Mouse (Mus musculus) heart, embryonic 14.5 days (tissue): ENCODE measurements around the gene Lrg1. TPM values are rescaled to one million over a fixed set of nuclear protein-coding genes. Genes with fewer than 3 reads are reported as not detected.

ENCODE experiments used
- ATAC-seq: fragments of 200-750 bp; cut with Nextera tagmentation; 2 replicates; pipeline ENCODE4 v1.8.0; 2017; ENCODE audit warnings: low read depth, moderate TSS enrichment; ENCODE audit not compliant: insufficient number of reproducible peaks, insufficient read depth, low FRiP score
- H3K27ac ChIP-seq, 2 experiments: fragments of 200-500 bp in 1 of 2; fragments of 300-500 bp in 1 of 2; sonication (generic) in 1 of 2; replicated peaks in 1 of 2; 2 replicates each; pipeline ENCODE4 v1.5.1; 2012 to 2014; ENCODE audit warnings: low read depth in 2 of 2, low read length in 2 of 2, control low read depth in 1 of 2, mild to moderate bottlenecking in 1 of 2, mixed read lengths in 1 of 2; ENCODE audit not compliant: control insufficient read depth in 1 of 2, insufficient read depth in 1 of 2
- H3K27me3 ChIP-seq: fragments of 300-500 bp; sonication (generic); 2 replicates; pipeline ENCODE4 v1.6.1; 2014; ENCODE audit warnings: mild to moderate bottlenecking, low read length, control low read depth; ENCODE audit not compliant: control insufficient read depth, insufficient read depth
- H3K36me3 ChIP-seq: fragments of 300-500 bp; sonication (generic); 2 replicates; pipeline ENCODE4 v1.6.1; 2014; ENCODE audit warnings: mild to moderate bottlenecking, control low read depth, low read length, mixed read lengths; ENCODE audit not compliant: control insufficient read depth, insufficient read depth
- H3K4me1 ChIP-seq, 2 experiments: fragments of 200-500 bp in 1 of 2; fragments of 300-500 bp in 1 of 2; sonication (generic) in 1 of 2; 2 replicates each; pipeline ENCODE4 v1.6.1; 2012 to 2014; ENCODE audit warnings: low read length in 2 of 2, control low read depth in 1 of 2, mixed read lengths in 1 of 2; ENCODE audit not compliant: control insufficient read depth in 2 of 2, insufficient read depth in 2 of 2
- H3K4me2 ChIP-seq: fragments of 300-500 bp; sonication (generic); 2 replicates; pipeline ENCODE4 v1.6.1; 2014; ENCODE audit warnings: mild to moderate bottlenecking, low read length
- H3K4me3 ChIP-seq, 2 experiments: fragments of 200-500 bp in 1 of 2; fragments of 300-500 bp in 1 of 2; sonication (generic) in 1 of 2; 2 replicates each; pipeline ENCODE4 v1.5.1; 2012 to 2014; ENCODE audit warnings: low read length in 2 of 2, mild to moderate bottlenecking in 2 of 2, control low read depth in 1 of 2, low read depth in 1 of 2, moderate library complexity in 1 of 2; ENCODE audit not compliant: control insufficient read depth in 1 of 2, insufficient read depth in 1 of 2
- H3K9ac ChIP-seq: fragments of 300-500 bp; sonication (generic); 2 replicates; pipeline ENCODE4 v1.6.1; 2014; ENCODE audit warnings: mild to moderate bottlenecking, low read length
- H3K9me3 ChIP-seq: fragments of 300-500 bp; sonication (generic); 2 replicates; pipeline ENCODE4 v1.6.1; 2016; ENCODE audit warnings: low read length, control low read depth; ENCODE audit not compliant: control insufficient read depth
- WGBS: fragments of 180-500 bp; shearing (Covaris S2); extraction: QIAGEN DNeasy Blood & Tissue Kit; methylation state at CpG from one replicate; pipeline ENCODE4 v1.1.7; 2014; 5-methylcytosine and 5-hydroxymethylcytosine counted together
- polyA plus RNA-seq: library from polyadenylated mRNA; unstranded; fragments of >200 nt; fragmentation: Nextera tagmentation; extraction: Ambion mirVana; gene quantifications from 2 replicates; pipeline ENCODE4 v1.2.1, GENCODE M21; 2014

Lrg1 gene
- polyA plus RNA-seq, 1 experiment from 2014 or later = 0.32 TPM

DNA sequence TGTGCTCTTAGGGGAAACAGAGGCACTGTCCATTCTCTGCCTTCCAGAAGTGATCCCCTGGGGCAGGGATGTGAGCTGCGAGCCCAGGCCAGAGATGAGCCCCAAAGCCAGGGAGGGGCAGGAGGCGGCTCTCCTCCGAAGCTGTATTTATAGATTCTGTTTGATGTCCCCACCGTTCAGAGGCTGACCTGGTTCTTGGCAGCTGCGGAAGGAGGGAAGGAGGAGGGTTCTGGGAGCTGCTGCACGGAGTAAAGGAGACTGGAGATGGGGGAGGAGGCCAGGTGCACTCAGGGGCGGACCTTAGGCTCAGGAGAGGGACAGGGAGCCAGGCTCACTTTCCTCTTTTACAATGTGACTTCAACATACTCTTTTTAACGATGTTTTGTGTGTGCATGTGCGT is 24.3 kb upstream of the Lrg1 start:
- Histone ChIP-seq H3K4me3 (no peak overlapping the region), H3K27ac (no peak overlapping the region), H3K4me1 (peaks cover 3 to 13% of the 10 kb centered on the region in 2 experiments; a peak in 3 of 4 replicates), H3K36me3 (no peaks in the 10 kb centered on the region), H3K4me2 (no peak overlapping the region), H3K9me3 (no peaks in the 10 kb centered on the region), H3K27me3 (peaks cover 100% of the 10 kb centered on the region), H3K9ac (no peak overlapping the region)
- ATAC-seq = no peak
- 13% methylated on average over 9 of the region's 9 CpGs for WGBS

DNA sequence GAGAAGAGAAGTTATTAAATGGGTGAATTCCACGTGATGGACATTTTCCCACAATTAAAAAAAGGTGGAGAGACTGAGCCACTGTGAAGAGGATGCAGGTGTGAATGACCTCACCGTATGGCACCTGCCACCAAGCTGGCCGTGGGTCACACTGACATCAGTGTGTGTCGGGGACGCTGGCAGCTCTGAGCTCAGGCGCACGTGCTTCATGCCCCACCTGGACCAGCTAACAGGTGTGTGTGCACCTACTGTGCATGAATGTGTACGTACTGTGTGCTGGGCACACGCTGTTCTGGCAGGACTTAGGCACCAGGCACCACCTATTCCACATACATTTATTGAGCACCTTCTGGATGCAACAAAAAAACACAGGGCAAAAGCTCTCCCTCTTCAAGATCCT is 22.7 kb upstream of the Lrg1 start:
- Histone ChIP-seq H3K4me3 (no peak overlapping the region), H3K36me3 (no peaks in the 10 kb centered on the region), H3K9ac (no peak overlapping the region), H3K4me2 (no peak overlapping the region), H3K4me1 (peaks cover 3 to 18% of the 10 kb centered on the region in 2 experiments; a peak in 3 of 4 replicates), H3K9me3 (no peaks in the 10 kb centered on the region), H3K27ac (no peak overlapping the region), H3K27me3 (peaks cover 100% of the 10 kb centered on the region)
- WGBS = 67% methylated on average over 9 of the region's 9 CpGs
- ATAC-seq = no peak

DNA sequence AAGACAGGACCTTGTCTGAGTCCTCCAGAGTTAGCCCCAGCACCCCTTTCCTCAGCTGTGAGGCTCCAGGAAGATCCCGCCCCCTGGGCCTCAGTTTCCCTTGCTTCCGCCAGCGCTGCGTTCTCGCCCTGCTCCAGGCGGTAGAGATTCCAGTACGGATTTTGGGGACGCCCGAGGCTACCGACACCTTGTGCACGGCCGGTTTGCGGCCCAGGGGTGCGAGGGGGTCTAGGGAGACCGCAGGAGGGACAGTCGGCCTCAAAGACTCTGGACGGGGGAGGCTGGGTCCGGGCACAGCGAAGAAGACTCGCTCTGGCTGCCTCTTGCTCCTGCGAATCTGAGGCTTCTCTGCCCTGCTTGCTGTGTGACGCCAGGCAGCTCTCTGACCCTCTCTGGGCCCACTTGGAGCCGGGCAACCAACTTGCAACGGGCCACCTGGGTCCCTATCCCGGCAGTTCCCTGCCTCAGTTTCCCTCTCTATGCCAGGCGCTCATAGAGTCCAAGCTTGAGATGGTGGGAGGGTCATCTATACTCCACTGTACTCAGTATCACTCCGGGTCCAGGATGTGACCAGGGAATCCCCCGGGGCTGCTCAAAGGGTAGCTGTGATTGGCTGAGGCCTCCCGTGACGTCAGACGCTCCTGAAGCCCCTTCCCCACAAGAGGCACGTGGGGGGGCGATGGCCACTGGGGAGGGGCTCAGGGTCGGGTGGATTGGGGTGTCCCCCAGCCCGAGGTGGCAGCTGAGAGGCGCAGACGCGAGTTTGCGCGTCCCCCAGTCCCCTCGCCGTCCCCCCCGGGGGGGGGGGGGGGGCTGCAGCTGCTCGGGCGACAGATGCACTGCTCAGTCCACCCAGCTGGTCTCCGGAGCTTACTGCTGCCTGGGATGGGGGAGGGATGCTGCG is 20.2 kb upstream of the Lrg1 start:
- ATAC-seq = no peak
- H3K9ac ChIP-seq = 0 out of 2 replicates have a peak overlapping the region, but pooled peaks have one; percentile 8
- H3K36me3 ChIP-seq = no peaks in the 10 kb centered on the region
- peaks cover 94% of the 10 kb centered on the region for H3K27me3 ChIP-seq
- no peaks in the 10 kb centered on the region for H3K9me3 ChIP-seq
- no peak overlapping the region for H3K27ac ChIP-seq
- H3K4me2 ChIP-seq = peak overlapping the region; percentile 60
- WGBS = under 1% methylated on average over 41 of the region's 47 CpGs
- peak overlapping the region; percentile 26 to 27; a peak in 3 of 4 replicates for H3K4me3 ChIP-seq
- peaks cover 4 to 18% of the 10 kb centered on the region in 2 experiments; a peak in 3 of 4 replicates for H3K4me1 ChIP-seq

DNA sequence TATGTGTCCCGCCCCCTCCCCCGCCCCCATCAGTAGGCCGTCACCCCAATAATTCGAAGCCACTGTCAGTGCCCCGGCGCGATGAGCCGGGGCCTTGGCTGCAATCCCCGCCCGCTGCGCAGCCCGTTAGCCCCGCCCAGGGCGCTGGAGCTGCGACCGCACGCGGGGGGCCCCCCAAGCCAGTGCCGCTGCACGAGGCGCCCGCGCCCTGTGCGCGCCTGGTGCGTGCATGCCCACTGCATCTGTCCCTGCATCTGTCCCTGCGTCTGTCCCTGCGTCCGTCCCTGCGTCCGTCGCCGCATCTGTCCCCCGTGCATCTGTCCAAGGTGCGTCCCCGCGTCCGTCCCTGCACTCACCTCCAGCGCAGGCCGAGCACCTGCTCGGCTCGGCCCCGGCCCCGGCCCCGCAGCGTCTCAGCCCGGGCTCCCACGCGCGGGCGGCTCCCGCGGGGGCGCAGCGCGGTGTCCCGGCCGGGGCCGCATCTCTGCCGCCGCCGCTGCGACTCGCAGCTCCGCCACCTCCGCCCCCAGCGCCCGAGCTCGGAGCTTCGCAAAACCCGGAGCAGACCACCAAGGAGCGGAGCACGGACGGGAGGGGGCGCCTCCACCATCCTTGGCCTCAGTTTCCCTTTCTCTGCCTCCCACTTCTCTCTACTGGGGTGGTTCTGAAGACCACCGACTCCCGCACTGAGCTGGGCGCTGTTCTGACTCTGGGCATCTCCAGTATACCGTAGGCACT is 18.2 kb upstream of the Lrg1 start, which contains the start of gene Sema6b:
Gene Sema6b, minus strand, starts transcription at position 486 of the 738 bp plus-strand sequence.
- H3K4me3 ChIP-seq = peak within 1 kb of the TSS; percentile 50 to 67
- H3K27me3 ChIP-seq = peaks cover 81% of the 10 kb centered on the region
- ATAC-seq = no peak
- peak within 1 kb of the TSS; percentile 99 for H3K4me2 ChIP-seq
- H3K27ac ChIP-seq = no peak within 1 kb of the TSS
- H3K4me1 ChIP-seq = peaks cover 4 to 18% of the 10 kb centered on the region in 2 experiments; a peak in 3 of 4 replicates
- WGBS = 1% methylated on average over 75 of the region's 79 CpGs
- no peaks in the 10 kb centered on the region for H3K9me3 ChIP-seq
- peak within 1 kb of the TSS; percentile 62 for H3K9ac ChIP-seq
- no peaks in the 10 kb centered on the region for H3K36me3 ChIP-seq

DNA sequence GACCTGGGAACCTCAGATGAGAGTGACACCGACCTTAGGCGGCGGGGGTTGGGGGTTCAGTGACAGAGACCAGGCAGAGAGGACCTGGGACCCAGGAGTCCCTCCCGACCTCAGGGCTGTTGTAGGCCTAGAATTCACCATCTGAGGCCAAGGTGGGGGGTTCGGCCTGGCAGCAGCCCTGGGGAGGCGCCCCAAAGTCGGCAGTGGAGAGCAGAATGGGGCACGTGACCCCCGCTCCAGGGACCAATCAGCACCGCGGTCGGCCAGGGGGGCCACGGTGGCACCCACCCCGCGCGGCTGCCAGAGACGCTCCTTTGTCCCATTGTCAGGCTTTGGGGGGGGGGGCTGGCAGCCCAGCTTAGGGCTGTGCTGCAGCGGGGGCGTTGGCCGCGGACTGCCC is 17.6 kb upstream of the Lrg1 start:
- WGBS = 8% methylated on average over 21 of the region's 21 CpGs

DNA sequence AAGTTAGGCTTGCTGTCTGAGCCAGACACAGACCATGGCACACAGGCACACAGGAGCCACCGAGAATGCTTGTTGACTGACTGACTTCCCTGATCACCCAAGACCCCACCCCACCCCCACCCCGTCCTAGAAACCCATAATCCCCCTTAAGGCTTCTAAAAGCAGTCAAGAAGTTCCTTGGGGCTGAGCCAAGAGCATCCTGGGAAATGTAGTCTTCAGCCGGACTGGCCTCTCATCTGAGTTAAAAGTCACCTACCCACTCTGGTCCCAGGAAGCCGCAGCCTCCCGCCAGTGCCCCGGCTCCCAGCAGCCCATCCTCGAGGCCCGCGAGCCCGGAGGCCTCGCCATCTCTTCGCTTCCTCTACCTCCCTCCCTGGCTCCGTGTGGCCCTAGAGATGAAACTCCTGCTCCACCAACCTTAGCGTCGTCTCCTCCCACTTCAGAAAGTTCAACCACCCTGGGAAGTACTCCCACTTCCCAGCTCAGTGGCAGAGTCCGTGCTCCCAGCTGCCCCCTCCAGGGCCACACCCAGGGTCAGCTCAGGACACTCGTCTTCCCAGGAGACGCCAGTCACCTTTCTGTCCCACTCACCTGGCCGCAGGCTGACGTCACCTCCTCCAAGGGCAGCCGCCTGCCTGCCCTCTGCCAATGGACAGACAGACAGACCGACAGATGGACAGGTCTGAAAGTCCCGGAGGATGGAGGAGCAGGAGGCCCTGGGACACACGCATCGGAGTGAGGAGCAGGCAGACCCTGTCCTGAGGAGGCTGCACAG is 16.2 kb upstream of the Lrg1 start:
- Histone ChIP-seq H3K9me3 (no peaks in the 10 kb centered on the region), H3K36me3 (no peaks in the 10 kb centered on the region)
- no peak for ATAC-seq

More for the DNA sequence above, 17.6 kb upstream of the Lrg1 start:
- Histone ChIP-seq H3K27ac (no peak overlapping the region), H3K9me3 (no peaks in the 10 kb centered on the region), H3K4me1 (peaks cover 4 to 20% of the 10 kb centered on the region in 2 experiments; a peak in 3 of 4 replicates), H3K36me3 (no peaks in the 10 kb centered on the region), H3K4me2 (peak overlapping the region; percentile 99), H3K4me3 (peak overlapping the region; percentile 50 to 67; a peak in 3 of 4 replicates), H3K27me3 (peaks cover 74% of the 10 kb centered on the region), H3K9ac (peak overlapping the region; percentile 62)
- ATAC-seq = no peak

DNA sequence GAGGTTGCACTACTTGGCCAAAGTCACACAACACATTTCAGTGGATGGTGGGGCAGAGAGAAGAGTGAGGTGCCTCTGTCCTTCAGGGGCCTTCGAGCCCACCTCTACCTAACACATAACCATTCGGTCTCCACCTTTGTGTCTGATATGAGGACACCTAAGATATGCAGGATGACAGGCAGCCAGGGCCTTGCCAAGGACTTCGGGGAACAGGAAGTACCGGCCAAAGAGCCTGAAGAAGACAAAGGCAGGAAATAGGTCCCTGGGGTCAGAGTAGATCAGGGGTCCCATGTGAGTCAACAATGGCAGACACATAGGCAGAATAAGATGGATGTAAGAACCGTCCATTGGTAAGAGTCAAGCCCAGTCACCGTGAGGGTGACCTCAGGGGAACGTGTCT is 14.8 kb upstream of the Lrg1 start:
- H3K9ac ChIP-seq = no peak overlapping the region
- H3K36me3 ChIP-seq = no peaks in the 10 kb centered on the region
- H3K27ac ChIP-seq = no peak overlapping the region
- no peak overlapping the region for H3K4me2 ChIP-seq
- no peak overlapping the region for H3K4me3 ChIP-seq
- H3K9me3 ChIP-seq = 0 out of 2 replicates have a peak, but pooled peaks cover under 1% of the 10 kb centered on the region
- H3K4me1 ChIP-seq = peaks cover 8 to 26% of the 10 kb centered on the region in 2 experiments; a peak in 3 of 4 replicates
- WGBS = 69% methylated on average over 7 of the region's 7 CpGs
- ATAC-seq = no peak
- H3K27me3 ChIP-seq = peaks cover 46% of the 10 kb centered on the region

More for the DNA sequence above, 16.2 kb upstream of the Lrg1 start:
- Histone ChIP-seq H3K4me2 (peak overlapping the region; percentile 31; the same call in 1 of the 2 replicates), H3K4me3 (no peak overlapping the region), H3K4me1 (peaks cover 8 to 32% of the 10 kb centered on the region in 2 experiments; a peak in 3 of 4 replicates), H3K27ac (no peak overlapping the region), H3K27me3 (peaks cover 61% of the 10 kb centered on the region), H3K9ac (no peak overlapping the region)
- 18% methylated on average over 25 of the region's 25 CpGs for WGBS
